In the genomic region with DNA sequence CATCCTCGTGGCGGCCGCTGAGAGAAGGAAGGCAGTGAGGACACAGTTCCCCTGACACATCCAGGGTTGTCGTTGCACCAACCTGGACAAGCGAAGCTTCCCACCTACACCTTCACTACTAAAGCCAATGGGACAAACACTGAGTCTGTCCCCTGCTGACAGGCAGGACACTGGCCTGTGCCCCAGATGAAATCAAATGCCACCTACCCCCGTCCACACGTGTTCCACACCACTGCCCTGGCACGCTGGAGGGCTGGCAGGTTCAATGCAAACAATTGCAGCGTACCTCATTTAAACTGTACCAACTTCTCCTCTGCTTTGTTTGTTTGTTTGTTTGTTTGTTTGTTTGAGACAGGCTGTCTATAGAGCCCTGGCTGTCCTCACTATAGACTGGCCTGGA, we compare ENCODE assay signal across 8 mouse cellular contexts. TPM values are rescaled to one million over a fixed set of nuclear protein-coding genes. Genes with fewer than 3 reads are reported as not detected.
DNase-seq lines count a peak whose midpoint lies in the region; ATAC-seq and TF ChIP-seq lines count a peak whose summit lies in the region.

No protein-coding gene starts in this region.

- H3K4me1 ChIP-seq in lung, embryonic 14.5 days (ENCODE audit: insufficient read depth) = peaks cover 44% of the 10 kb centered on the region
- peaks cover 66% of the 10 kb centered on the region for H3K4me1 ChIP-seq in forebrain, embryonic 12.5 days
- H3K4me1 ChIP-seq in limb, embryonic 12.5 days (replicated peaks) = peaks cover 60% of the 10 kb centered on the region
- H3K4me1 ChIP-seq in small intestine, adult 2 months (ENCODE audit: control insufficient read depth, insufficient read depth, insufficient read length, low read length) = peaks cover 45% of the 10 kb centered on the region

- H3K4me3 ChIP-seq in lung, embryonic 14.5 days (ENCODE audit: low read depth, low read length) = peak overlapping the region; percentile 50
- H3K4me3 ChIP-seq in forebrain, embryonic 12.5 days (replicated peaks) = peak overlapping the region; percentile 64
- peak overlapping the region; percentile 73 for H3K4me3 ChIP-seq in limb, embryonic 12.5 days (replicated peaks)
- H3K4me3 ChIP-seq in small intestine, adult 2 months (ENCODE audit: low read depth, low read length) = peak overlapping the region; percentile 42

- intact Hi-C loops in gastrocnemius, postnatal 14 days (cut with DNase I; ENCODE audit: low total_unique reads) = loop anchor here (5.0 kb wide), 1 partner anchor 37 kb away; no protein-coding TSS in a partner anchor

- peak overlapping the region; percentile 78 for H3K9ac ChIP-seq in lung, embryonic 14.5 days
- peak overlapping the region; percentile 85; the same call in 1 of the 2 replicates for H3K9ac ChIP-seq in forebrain, embryonic 12.5 days
- peak overlapping the region; percentile 84 for H3K9ac ChIP-seq in limb, embryonic 12.5 days (replicated peaks)

- no peak for ATAC-seq in lung, embryonic 14.5 days (ENCODE audit: insufficient read depth)
- no peak for ATAC-seq in forebrain, embryonic 12.5 days (ENCODE audit: low FRiP score)
- ATAC-seq in limb, embryonic 12.5 days (ENCODE audit: insufficient number of reproducible peaks, insufficient read depth, low FRiP score, low TSS enrichment, low read depth) = no peak

- TF ChIP-seq CTCF in lung, embryonic 14.5 days (IDR thresholded peaks at IDR 0.05; ENCODE audit: low read depth) = no peak
- no peak for TF ChIP-seq CTCF in small intestine, adult 2 months (IDR thresholded peaks at IDR 0.05; ENCODE audit: extremely low read depth, insufficient read length, insufficient replicate concordance, low read depth, low read length)

- H3K4me2 ChIP-seq in lung, embryonic 14.5 days = peak overlapping the region; percentile 91
- peak overlapping the region; percentile 71 for H3K4me2 ChIP-seq in forebrain, embryonic 12.5 days
- peak overlapping the region; percentile 70 for H3K4me2 ChIP-seq in limb, embryonic 12.5 days

- H3K36me3 ChIP-seq in lung, embryonic 14.5 days (ENCODE audit: insufficient read depth) = peaks cover 12% of the 10 kb centered on the region
- no peaks in the 10 kb centered on the region for H3K36me3 ChIP-seq in forebrain, embryonic 12.5 days (replicated peaks)
- no peaks in the 10 kb centered on the region; the same call in 1 of the 2 replicates for H3K36me3 ChIP-seq in limb, embryonic 12.5 days
- H3K36me3 ChIP-seq in small intestine, adult 2 months (ENCODE audit: control insufficient read depth, insufficient read depth, low read length) = no peaks in the 10 kb centered on the region

- H3K27me3 ChIP-seq in lung, embryonic 14.5 days (ENCODE audit: insufficient read depth, low read length) = no peaks in the 10 kb centered on the region
- H3K27me3 ChIP-seq in forebrain, embryonic 12.5 days = no peaks in the 10 kb centered on the region
- H3K27me3 ChIP-seq in limb, embryonic 12.5 days = no peaks in the 10 kb centered on the region
- H3K27me3 ChIP-seq in small intestine, adult 2 months (ENCODE audit: control insufficient read depth, insufficient read depth, low read length) = no peaks in the 10 kb centered on the region

- DNase-seq in lung, embryonic 14.5 days = no peak
- no peak for DNase-seq in lung, adult 18-20 months
- no peak for DNase-seq in cerebellum, adult 11-12 months
- DNase-seq in spleen, postnatal 4 days (ENCODE audit: low spot score in 2 of 2) = no peak
- DNase-seq in gastrocnemius, postnatal 14 days = no peak

- H3K9me3 ChIP-seq in lung, embryonic 14.5 days (ENCODE audit: low read depth, low read length) = no peaks in the 10 kb centered on the region
- no peaks in the 10 kb centered on the region for H3K9me3 ChIP-seq in forebrain, embryonic 12.5 days
- H3K9me3 ChIP-seq in limb, embryonic 12.5 days = no peaks in the 10 kb centered on the region

- peak overlapping the region; percentile 95 for H3K27ac ChIP-seq in lung, embryonic 14.5 days (ENCODE audit: low read depth)
- H3K27ac ChIP-seq in forebrain, embryonic 12.5 days = peak overlapping the region; percentile 59
- H3K27ac ChIP-seq in limb, embryonic 12.5 days = peak overlapping the region; percentile 94
- peak overlapping the region; percentile 76 for H3K27ac ChIP-seq in small intestine, adult 2 months (ENCODE audit: insufficient read depth, low read depth, low read length)

- no peak for TF ChIP-seq POLR2A in small intestine, adult 2 months (IDR thresholded peaks at IDR 0.05; ENCODE audit: low read depth, low read length)

- WGBS in lung, embryonic 14.5 days = 44% methylated on average over 9 of the region's 9 CpGs
- 85% methylated on average over 9 of the region's 9 CpGs for WGBS in forebrain, embryonic 12.5 days
- WGBS in limb, embryonic 12.5 days = 74% methylated on average over 9 of the region's 9 CpGs
- WGBS in small intestine, adult 2 months = 34% methylated on average over 9 of the region's 9 CpGs

RNA-seq across cellular contexts. Expression of gene Vgll4, which starts 50.8 kb away (rescaled TPM):
- polyA plus RNA-seq in lung, embryonic 14.5 days (2014; fragmentation: Nextera tagmentation; extraction: Ambion mirVana) = 101 and 111 TPM in 2 replicates
- 91.2 and 96.1 TPM in 2 replicates for polyA plus RNA-seq in forebrain, embryonic 12.5 days (2016; fragmentation: Nextera tagmentation; extraction: Ambion mirVana)
- polyA plus RNA-seq in limb, embryonic 12.5 days (2016; fragmentation: Nextera tagmentation; extraction: Ambion mirVana) = 146 and 156 TPM in 2 replicates
- 35.8 and 48.1 TPM in 2 replicates for polyA plus RNA-seq in small intestine, adult 2 months (2012; rRNA removed)
- 10 to 100 TPM; 15.7 to 20.1 TPM for total RNA-seq in gastrocnemius, postnatal 14 days (2021)
